12 mouse cellular contexts compared by ENCODE assay signal in genomic region chr13:24617076-24617798, GRCm38 (mm10). TPM values are rescaled to one million over a fixed set of nuclear protein-coding genes. Genes with fewer than 3 reads are reported as not detected.
DNase-seq lines count a peak whose midpoint lies in the region; ATAC-seq and TF ChIP-seq lines count a peak whose summit lies in the region.
"Had no signal": no experiment of that assay in that cellular context is flagged by ENCODE, and none has a peak within 500 bp of the region (broad histone marks: within the 10 kb centered on the region; RNA-seq: fewer than 3 reads in every experiment).

No protein-coding gene starts in this region.

- no peak overlapping the region for H3K4me3 ChIP-seq in layer of hippocampus, adult 2 months
- no peak overlapping the region for H3K4me3 ChIP-seq in stomach, embryonic 14.5 days (ENCODE audit: low read depth, low read length)
- H3K4me3 ChIP-seq in stomach, postnatal 0 days (ENCODE audit: low read depth, low read length) = no peak overlapping the region
- H3K4me3 ChIP-seq in limb, embryonic 10.5 days = no peak overlapping the region
- H3K4me3 ChIP-seq: hindbrain, embryonic 15.5 days had no signal

- H3K4me2 ChIP-seq in stomach, embryonic 14.5 days (replicated peaks; ENCODE audit: low read depth, low read length) = no peak overlapping the region
- no peak overlapping the region for H3K4me2 ChIP-seq in stomach, postnatal 0 days (replicated peaks; ENCODE audit: low read depth)
- H3K4me2 ChIP-seq: hindbrain, embryonic 15.5 days had no signal

- H3K9me3 ChIP-seq in stomach, embryonic 14.5 days (ENCODE audit: control insufficient read depth, low read depth, low read length) = no peaks in the 10 kb centered on the region
- no peaks in the 10 kb centered on the region for H3K9me3 ChIP-seq in stomach, postnatal 0 days (ENCODE audit: control insufficient read depth, low read length)
- H3K9me3 ChIP-seq in limb, embryonic 10.5 days (replicated peaks) = no peaks in the 10 kb centered on the region
- H3K9me3 ChIP-seq: hindbrain, embryonic 15.5 days had no signal

- TF ChIP-seq EP300 in stomach, postnatal 0 days (optimal IDR thresholded peaks at IDR 0.05) = no peak

- 53% methylated on average over 6 of the region's 6 CpGs for WGBS in stomach, embryonic 14.5 days
- 54% methylated on average over 6 of the region's 6 CpGs for whole genome bisulfite sequencing in stomach, postnatal 0 days
- 76% methylated on average over 6 of the region's 6 CpGs for WGBS in limb, embryonic 10.5 days

- H3K4me1 ChIP-seq in stomach, embryonic 14.5 days (ENCODE audit: control insufficient read depth, insufficient read depth, low read length) = peaks cover 12% of the 10 kb centered on the region; the same call in 1 of the 2 replicates
- no peaks in the 10 kb centered on the region for H3K4me1 ChIP-seq in stomach, postnatal 0 days (replicated peaks; ENCODE audit: control insufficient read depth, insufficient read depth)
- peaks cover 16% of the 10 kb centered on the region for H3K4me1 ChIP-seq in limb, embryonic 10.5 days

- no peak for TF ChIP-seq CTCF in layer of hippocampus, adult 2 months (conservative IDR thresholded peaks at IDR 0.05)
- no peak for TF ChIP-seq CTCF in stomach, postnatal 0 days (IDR thresholded peaks at IDR 0.05; ENCODE audit: low read depth)

- H3K27me3 ChIP-seq in stomach, embryonic 14.5 days (ENCODE audit: control insufficient read depth, insufficient read depth, low read length) = no peaks in the 10 kb centered on the region
- no peaks in the 10 kb centered on the region for H3K27me3 ChIP-seq in stomach, postnatal 0 days (ENCODE audit: control insufficient read depth, insufficient read depth, low read length)
- H3K27me3 ChIP-seq in limb, embryonic 10.5 days (ENCODE audit: low read depth, poor library complexity, severe bottlenecking) = no peaks in the 10 kb centered on the region
- H3K27me3 ChIP-seq: hindbrain, embryonic 15.5 days had no signal

- H3K27ac ChIP-seq in layer of hippocampus, adult 2 months = peak overlapping the region; percentile 36; the same call in 1 of the 2 replicates
- H3K27ac ChIP-seq in stomach, embryonic 14.5 days (ENCODE audit: low read length) = 0 out of 2 replicates have a peak overlapping the region, but pooled peaks have one; percentile 10
- no peak overlapping the region for H3K27ac ChIP-seq in stomach, postnatal 0 days (replicated peaks)
- H3K27ac ChIP-seq in limb, embryonic 10.5 days = no peak overlapping the region
- H3K27ac ChIP-seq: hindbrain, embryonic 15.5 days had no signal

- H3K9ac ChIP-seq in stomach, embryonic 14.5 days (replicated peaks; ENCODE audit: low read depth, low read length) = no peak overlapping the region
- H3K9ac ChIP-seq in stomach, postnatal 0 days (ENCODE audit: low read length) = no peak overlapping the region
- H3K9ac ChIP-seq: hindbrain, embryonic 15.5 days had no signal

- ATAC-seq in stomach, embryonic 14.5 days (ENCODE audit: insufficient number of reproducible peaks, insufficient read depth, low FRiP score, low read depth) = no peak
- ATAC-seq in stomach, postnatal 0 days (ENCODE audit: low FRiP score, low TSS enrichment) = no peak

- no peaks in the 10 kb centered on the region for H3K36me3 ChIP-seq in stomach, embryonic 14.5 days (ENCODE audit: control insufficient read depth, insufficient read depth, low read length)
- no peaks in the 10 kb centered on the region for H3K36me3 ChIP-seq in stomach, postnatal 0 days (ENCODE audit: control insufficient read depth, insufficient read depth, low read length)
- no peaks in the 10 kb centered on the region for H3K36me3 ChIP-seq in limb, embryonic 10.5 days
- H3K36me3 ChIP-seq: hindbrain, embryonic 15.5 days had no signal

- intact Hi-C loops in heart, postnatal 10 days (cut with DNase I) = no loop called here

- peak; percentile 80 for DNase-seq in heart, adult 11 months
- DNase-seq in heart, postnatal 10 days = no peak
- DNase-seq in layer of hippocampus, adult 2 months (ENCODE audit: low spot score in 2 of 2) = no peak
- DNase-seq in layer of hippocampus, adult 18-20 months (ENCODE audit: low spot score in 2 of 2) = no peak
- no peak for DNase-seq in stomach, postnatal 0 days (ENCODE audit: low spot score)
- no peak for DNase-seq in cerebellum, postnatal 25 days
- DNase-seq in limb, embryonic 10.5 days (ENCODE audit: low spot score) = no peak
- DNase-seq: B cell, adult 2 months; layer of hippocampus, adult 9-11 months; right cerebral cortex, postnatal 25 days had no signal

RNA-seq across cellular contexts. Expression of gene Ripor2, which starts 35.2 kb away (rescaled TPM):
- 10 to 100 TPM; 13.0 to 16.3 TPM for total RNA-seq in heart, postnatal 10 days (2021)
- total RNA-seq in layer of hippocampus, adult 2 months (2021) = 10 to 100 TPM; 72.0 to 77.6 TPM
- total RNA-seq in layer of hippocampus, adult 18-20 months (2021) = 10 to 100 TPM; 73.1 to 82.3 TPM
- polyA plus RNA-seq in stomach, embryonic 14.5 days (2014; fragmentation: Nextera tagmentation; extraction: Ambion mirVana) = 2.3 and 2.6 TPM in 2 replicates
- 1.6 and 1.8 TPM in 2 replicates for polyA plus RNA-seq in stomach, postnatal 0 days (2015; fragmentation: Nextera tagmentation; extraction: Ambion mirVana)
- polyA plus RNA-seq in limb, embryonic 10.5 days (2016; fragmentation: Nextera tagmentation; extraction: Ambion mirVana) = 0.36 and 0.90 TPM in 2 replicates

Comparison
In these comparisons a context has a peak if more than half of its experiments do, and no peak if none do; other contexts are left out.
1. H3K27ac ChIP-seq: peak in layer of hippocampus, adult 2 months (single experiment) and stomach, embryonic 14.5 days (single experiment); none in stomach, postnatal 0 days (single experiment) and limb, embryonic 10.5 days (single experiment).
2. RNA of gene Ripor2, which starts 35.2 kb away (total RNA-seq): 73.1 to 82.3 TPM in layer of hippocampus, adult 18-20 months and 72.0 to 77.6 TPM in layer of hippocampus, adult 2 months; 13.0 to 16.3 TPM in heart, postnatal 10 days; every median in the first group is over 4 times any median in the second.